Mouse (Mus musculus): ENCODE measurements around the gene Ogn. TPM values are rescaled to one million over a fixed set of nuclear protein-coding genes. Genes with fewer than 3 reads are reported as not detected.
"Not testable (repeated sequence)": the region's sequence is repeated elsewhere in the genome, so short reads cannot be mapped to it uniquely, and the experiment has no call there.

The Ogn gene
- total RNA-seq (2021), result 1 to 10 TPM; 5.9 to 6.5 TPM
- long read RNA-seq, partial matches to known transcripts, result 3 of 3 reads
- long read RNA-seq, other reads (novel, unspliced or antisense), result 0 of 3 reads

DNA sequence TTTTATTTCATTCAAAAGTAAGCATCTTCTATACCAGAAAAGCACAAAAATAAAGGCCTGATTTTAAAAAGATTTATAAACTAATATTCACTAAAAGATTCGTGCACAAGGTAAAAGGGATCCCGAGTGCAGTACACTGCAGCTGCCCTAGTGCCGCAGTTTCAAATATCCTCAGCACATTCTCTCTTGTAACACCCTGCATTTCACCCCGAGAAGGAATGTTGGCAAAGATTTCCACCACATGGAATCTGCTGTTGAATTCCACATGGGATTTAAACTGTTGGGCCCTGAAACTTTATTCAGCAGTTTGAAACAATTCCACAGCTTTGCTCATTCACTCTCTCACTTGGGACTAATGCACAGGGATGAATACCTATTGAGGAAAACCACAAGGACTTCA, at the start of gene Ogn:
TSS of gene Ogn (plus strand) at position 333 of the 400 bp plus-strand sequence.
- DNase-seq (ENCODE audit: low spot score in 2 of 2), result peak in 1 of 2 experiments; percentile 33

DNA sequence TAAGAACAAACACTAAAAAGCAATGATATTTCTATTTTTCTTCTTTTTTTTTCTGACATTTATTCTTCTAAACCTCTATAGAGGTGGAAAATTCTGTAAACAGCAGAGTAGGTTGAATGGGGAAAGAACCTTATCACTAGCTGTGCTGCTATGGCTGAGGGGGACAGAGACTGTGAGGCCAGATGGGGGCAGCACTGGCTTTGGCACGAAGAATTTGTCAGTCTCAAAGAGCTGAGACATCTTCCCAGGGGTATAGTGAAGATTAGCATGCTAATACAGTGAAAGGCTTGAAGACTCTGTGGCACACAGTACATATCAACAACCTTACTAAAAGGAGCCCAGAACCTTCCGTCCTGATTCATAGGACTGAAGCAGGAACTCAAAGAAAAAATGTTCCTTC, 48.7 kb upstream of the Ogn start:
- peak in 1 of 2 experiments; percentile 7 for DNase-seq (ENCODE audit: low spot score in 2 of 2)

DNA sequence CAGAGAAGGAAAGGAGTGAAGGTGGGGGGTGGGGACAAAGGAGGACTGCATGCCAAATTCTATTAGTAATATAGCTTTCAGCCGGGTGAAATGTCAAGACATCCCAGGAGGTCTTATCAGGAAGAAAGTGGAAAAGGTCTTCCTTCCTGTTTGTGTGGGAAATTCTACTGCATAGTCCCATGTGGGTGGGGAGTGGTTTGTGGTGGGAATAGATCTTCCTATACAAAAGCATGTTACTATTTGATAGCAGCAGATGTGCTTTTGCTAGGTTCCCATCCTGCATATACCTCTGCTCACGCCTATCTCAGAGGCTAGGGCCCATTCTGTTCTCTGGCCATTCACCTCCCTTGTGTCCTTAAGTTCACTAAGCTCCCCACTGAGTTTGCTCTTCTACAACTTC, 47.0 kb upstream of the Ogn start:
- no peak for DNase-seq (ENCODE audit: low spot score in 2 of 2)

DNA sequence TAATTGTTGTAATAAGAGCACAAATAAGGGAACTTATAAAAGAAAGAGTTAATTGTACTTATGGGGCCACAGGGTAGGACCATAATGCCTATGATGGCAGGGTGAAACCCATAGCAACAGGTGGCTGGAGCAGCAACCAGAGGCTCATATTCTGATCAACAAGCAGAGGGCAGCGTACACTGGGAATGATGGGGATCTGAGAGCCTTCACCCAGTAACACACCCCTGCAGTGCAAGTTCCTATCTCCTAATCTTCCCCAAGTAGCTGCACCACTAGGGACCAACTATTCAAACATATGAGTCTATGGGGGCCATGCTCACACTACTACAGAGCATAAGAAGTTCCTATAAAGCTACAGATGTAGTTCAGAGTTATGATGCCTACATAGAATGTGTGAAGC, 43.5 kb upstream of the Ogn start:
- no peak for DNase-seq (ENCODE audit: low spot score in 2 of 2)

DNA sequence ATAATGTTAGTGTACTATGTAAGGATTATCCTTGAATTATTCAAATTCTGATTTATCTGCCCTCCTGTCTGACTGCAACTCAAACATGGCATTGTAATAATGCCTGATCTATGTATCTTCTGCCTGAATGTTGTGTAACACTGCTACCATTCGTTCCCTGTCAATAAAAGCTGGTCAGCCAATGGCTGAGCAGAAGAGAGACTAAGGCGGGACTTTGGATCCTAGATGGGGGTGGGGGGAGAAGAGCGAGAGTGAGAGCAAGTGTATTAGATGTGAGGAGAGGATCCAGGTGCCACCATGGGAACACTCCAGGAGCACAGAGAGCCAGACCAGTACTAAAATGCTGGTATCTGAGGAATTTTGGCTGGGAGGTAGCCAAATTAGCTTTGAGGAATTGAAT, 37.5 kb upstream of the Ogn start:
- DNase-seq (ENCODE audit: low spot score in 2 of 2), result no peak

DNA sequence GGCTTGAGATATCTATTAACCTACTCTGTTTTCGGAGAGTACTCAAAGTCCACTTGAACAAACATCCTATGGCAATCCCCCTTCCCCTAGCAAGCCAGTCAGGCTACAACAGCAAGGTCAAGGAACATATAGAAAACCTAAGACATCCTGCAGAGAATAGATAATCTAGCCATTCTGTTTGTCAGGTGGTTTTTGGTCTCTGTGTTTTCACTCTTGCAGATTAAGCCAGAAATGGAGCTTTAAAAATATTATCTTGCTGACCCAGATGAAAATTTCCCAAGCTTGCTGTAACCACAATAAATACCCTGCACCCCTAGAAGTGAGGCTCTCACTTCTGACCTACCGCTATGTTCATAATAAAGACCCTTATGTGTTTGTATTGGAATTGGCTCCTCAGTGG, 36.4 kb upstream of the Ogn start:
- no peak for DNase-seq (ENCODE audit: low spot score in 2 of 2)

DNA sequence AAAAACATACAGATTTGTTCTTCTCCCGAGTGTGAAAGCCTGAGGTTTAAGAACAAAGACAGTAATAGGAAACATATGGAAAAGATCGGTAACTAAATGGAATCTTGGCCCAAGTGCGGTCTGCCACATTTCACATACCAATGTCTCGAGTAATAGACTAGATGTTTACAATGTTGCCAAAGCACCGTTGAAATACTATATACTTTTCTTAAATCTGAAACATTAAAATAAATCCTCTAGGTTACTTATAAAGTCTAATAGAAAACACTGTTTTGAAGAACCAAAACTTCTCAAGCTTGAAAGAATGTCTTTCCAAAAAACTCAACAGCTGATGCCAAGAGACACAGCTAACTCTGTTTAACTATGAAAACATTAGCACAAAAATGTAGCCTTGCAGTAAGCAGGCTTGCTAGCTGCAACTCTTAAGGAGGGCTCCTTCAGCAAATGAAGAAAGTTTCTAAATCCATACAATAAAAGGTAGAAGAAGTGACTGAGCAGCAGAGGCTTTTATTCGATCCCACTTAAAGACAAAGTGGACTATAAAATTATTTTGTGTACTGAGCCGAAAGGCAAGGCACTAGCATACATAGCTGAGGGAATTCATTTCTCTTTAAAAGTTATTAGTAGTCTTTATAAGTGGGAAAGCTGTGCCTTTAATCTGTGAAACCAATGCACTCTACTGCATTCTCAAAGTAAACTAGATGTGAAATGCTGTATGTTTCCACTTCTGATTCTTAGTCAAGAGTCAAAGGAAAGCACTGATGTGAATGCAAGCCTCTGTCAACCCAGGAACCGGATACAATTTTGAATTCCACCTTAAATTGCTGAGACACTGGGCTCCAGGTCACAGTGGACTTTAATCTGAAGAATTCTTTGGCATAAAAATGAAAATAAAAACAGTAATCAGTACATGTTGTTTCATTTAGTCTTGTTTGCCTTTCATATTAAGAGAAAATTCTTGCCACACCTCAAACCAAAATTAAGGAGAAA, 26.0 kb upstream of the Ogn start, which contains the start of gene Omd:
TSS of gene Omd (plus strand) at position 922 of the 990 bp plus-strand sequence.
- DNase-seq (ENCODE audit: low spot score in 2 of 2), result no peak

DNA sequence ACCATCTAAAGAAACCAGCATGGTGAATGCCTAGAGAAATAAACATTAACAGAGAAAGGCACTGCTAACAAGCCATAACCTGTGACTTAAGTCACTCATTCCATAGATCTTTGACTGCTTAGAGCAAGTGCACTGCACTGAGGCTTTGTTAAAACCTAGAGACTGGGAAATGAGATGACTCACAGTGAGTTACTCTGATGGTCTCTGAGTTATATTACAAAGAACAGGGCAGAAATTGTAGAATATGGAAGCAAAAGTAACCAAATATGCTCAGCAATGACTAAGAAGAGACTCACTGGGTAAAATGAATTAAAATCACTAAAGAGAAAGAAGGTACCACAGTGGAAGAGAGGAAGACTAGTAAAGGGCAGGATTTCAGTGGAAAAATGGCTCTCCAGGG, 24.0 kb upstream of the Ogn start:
- DNase-seq (ENCODE audit: low spot score in 2 of 2), result no peak

DNA sequence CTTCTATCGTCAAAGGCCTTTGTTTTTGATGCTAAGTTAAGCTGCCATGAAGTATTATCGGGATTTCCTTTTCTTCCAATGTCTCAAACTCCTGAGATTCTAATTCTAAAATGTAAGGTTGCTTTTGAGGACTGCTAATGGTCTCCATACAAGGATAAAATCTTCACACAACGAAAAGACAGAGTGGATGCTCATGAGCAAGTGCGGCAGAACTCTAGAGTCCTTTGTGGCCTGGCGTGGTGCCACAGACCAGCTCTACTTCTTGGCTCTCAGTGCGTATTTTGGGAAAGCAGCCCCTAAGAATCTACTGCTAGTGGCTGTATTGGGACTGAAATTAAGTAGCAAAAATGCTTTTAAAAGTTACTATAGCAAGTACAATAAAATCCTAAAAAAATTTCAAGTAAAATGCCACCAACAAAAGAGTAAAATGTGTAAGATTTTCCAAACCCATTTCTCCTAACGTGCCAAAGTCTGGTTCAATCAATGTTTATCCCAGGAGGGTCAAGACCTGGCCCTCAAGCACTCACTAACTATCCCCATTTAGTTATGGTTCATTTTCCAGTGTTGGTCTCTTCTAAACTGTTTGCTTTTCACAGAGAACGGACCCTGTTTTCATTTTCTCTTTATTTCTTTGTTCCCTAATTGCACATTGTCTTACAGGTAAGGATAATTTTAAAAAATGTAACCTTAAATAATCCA, 23.4 kb upstream of the Ogn start:
- DNase-seq (ENCODE audit: low spot score in 2 of 2), result no peak

DNA sequence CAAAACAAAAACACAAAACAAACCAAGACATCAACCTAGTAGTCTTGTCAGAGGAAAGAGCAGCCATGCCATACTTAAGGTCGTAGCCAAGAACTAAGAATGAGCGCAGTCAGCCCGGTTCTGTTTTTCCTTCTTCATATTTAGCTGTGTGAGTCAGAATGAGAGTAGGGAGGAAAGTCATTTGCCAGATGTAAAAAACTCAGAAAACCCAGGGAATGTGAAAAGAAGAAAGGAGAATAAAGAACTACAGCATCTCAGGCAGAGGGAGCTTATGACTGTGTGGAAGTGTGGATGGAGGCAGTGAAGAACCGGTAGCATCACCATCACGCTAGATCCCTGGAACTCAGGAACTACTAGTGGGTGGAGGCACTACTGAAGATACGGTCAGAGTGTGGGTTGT, 21.8 kb upstream of the Ogn start:
- DNase-seq (ENCODE audit: low spot score in 2 of 2), result no peak

DNA sequence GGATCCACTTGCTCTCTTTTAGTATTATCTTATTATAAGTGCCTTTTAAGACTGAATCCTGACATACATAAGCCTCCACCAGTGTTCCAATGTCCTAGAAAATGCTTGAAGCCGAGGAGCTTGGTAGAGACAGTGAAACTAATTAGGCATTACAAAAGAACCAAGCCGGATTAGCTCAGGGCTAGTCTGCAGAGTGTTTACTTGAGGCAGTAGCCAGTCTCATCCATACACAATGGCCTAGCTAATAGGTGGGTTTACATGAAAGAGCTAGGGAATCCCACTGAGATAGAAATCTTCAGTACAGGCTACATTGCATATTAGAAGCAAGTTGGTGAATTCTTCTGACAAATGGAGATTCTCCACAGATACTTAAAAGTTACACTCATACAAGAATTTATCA, 5.3 kb upstream of the Ogn start:
- not testable (repeated sequence) for DNase-seq (ENCODE audit: low spot score in 2 of 2)

DNA sequence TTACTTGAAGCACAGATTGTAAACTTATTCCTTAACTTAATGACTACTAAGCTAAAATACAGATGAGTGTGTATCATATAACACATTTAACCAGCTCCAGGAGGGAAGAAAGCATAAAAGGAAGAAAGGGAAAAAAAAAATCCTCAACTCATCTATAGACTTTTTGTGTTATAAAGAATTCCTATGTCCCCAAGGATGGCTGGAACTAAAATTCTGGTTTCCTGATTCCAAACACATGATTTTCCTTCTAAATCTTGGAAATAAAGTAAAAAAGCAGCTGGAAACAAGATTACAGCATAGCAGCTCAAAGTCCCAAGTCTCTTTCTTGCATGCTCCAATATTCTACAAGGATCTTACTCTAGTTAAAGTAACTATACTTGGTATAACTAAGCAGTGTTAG, 4.2 kb upstream of the Ogn start:
- no peak for DNase-seq (ENCODE audit: low spot score in 2 of 2)

DNA sequence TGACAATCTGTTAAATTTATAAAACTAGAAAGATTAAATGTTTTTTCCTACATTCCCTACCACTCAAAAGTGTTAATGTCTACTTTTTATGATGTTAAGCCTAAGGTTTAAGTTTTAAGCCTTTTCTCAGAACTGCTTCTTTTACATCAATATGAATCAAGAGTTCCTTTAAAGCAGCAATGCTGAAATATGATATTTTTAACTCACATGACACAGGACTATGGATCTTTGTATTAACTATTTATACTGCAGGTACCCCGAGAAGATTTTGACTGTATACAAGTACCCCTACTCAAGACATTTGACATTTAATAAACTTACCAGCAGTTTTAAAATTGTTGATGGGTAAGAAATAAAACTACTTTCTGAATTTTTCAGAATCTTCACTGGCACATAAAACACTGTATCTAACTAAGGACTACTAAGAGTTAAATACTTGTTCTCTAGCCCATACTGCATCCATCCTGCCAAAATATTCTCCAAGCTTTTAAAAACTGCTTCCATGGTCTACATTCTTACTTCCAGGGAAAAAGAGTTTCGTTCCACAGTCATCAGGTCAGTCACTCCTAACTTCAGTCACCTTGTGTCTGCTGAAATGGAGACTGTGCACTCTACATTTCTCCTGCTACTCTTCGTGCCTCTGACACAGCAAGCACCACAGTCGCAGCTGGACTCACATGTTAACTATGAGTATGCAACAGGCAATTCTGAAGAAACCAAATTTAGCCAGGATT, 910 bp downstream of the Ogn start:
- DNase-seq (ENCODE audit: low spot score in 2 of 2), result no peak

DNA sequence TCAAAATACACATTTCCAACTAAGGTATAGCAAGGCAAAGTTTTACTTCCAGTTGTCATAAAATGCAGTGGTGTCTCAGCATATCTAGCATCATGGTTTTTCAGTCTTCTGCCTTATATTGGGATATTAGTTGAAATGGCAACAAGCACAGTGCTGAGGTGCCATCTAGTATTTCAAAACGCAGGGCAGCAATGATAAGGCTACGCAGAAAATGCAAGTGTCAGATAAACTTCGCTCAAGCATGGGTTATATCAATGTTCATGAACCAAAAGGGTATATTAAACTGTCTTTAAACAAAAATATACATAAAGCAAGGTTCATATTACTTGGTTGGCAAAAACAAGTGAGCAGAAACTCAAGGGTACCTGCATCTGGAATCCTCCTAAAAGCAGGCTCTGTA, 9.2 kb downstream of the Ogn start:
- no peak for DNase-seq (ENCODE audit: low spot score in 2 of 2)

DNA sequence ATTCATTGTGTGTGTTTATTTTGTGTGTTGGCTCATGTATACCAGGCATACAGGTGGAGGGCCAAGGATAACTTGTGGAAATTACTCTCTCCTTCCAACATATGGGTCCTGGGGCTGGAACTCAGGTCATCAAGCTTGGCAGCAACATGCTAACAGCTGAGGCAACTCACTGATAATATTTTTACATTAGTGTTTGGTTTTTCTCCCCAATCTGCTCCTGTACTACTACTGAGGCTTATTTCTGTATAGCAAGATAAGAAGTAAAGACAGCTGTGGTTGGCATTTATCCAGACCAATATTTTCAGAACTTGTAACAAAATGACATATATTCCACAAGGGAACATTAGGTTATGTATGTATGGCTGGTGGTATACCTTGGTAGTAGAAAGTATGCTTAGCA, 10.5 kb downstream of the Ogn start:
- DNase-seq (ENCODE audit: low spot score in 2 of 2), result no peak

DNA sequence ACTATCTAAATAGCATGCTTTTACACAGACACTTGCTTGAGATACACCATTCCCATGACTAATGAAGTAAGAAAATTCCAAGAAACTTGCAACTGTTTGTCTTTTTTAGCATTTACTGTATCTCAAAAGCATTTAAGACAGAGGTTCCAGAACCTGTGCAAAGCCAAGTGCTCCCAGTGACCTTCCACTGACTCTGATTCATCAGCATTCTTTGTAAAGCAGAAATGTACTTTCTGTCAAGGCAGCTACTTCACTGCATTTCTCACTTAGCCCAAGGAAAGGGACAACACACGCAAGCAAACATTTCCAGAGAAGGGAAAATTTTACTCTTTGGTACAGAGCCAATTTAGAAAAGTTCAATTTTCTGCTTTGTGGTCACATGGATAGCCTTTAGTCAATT, 15.4 kb downstream of the Ogn start:
- DNase-seq (ENCODE audit: low spot score in 2 of 2), result no peak

DNA sequence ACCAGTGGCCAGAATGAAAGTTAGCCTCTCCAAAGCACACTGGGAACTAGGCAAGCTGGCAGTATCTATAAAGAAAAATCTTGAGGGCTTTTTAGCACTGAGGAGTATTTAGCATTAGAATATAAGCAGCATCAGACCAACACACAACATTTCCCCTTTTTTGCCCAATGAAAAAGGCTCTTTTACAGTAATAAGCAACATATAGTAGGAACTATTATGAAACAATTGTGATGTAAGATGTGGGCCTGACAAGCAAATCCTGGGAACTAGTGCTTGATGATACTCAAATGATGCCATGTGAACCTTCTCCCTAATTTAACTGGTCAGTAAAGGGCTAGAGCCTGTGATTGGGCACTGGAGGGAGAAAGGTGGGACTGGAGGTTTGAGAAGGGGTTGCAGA, 20.3 kb downstream of the Ogn start:
- DNase-seq (ENCODE audit: low spot score in 2 of 2), result no peak

DNA sequence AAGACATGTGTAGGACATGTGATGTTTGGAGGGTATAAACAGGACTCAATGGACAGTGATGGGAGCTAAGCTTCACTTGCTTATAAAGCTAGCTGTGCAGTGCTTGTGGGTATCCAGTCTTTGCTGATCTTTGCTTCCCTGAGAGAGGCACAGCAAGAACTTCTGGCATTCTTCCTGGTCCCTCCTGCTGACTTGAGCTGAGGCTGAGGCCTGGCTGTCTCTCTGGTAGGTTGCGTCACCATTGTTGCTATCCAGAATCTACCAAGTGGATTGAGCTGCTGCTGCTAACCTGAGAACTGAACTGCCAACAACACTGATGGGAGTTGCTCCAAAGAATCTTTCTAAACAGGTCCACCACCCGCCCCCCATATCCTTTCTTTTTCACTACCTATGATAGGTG, 21.2 kb downstream of the Ogn start:
- no peak for DNase-seq (ENCODE audit: low spot score in 2 of 2)

DNA sequence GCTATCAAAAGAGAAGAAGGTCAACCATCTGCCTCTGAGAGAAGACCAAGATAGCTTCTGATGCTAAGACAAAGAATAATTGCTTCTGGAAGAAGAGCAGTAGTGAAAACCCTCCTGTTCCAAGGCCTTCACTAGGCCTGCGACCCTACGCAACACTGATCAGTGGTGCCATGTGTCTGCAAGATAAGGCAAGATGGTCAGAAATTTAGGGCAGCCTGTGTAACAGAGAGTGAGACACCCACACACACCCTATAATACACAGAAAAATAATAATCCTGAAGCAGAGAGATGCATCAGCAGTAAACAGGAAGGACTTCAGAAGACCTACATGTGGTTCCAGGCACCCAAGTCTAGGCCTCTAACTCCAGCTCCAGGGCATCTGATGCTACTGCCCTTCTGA, 32.1 kb downstream of the Ogn start:
- no peak for DNase-seq (ENCODE audit: low spot score in 2 of 2)

DNA sequence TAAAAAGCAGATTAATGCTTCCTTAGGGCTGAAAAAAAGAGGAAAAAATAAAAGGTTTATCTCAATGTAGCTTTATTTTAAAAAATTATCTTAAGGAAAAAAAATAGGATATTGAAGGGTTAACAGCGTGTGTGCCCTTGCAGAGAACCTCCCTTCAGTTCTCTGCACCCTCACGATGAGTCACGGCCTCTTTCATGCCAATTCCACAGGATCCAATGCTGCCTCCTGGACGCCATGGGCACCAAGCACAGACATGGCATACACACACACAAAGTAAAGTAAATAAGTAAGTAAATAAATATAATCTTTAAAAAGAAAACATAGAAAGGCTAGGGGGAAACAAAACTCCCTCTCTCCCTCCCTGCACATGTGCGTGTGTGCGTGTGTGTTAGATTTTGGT, 34.8 kb downstream of the Ogn start:
- no peak for DNase-seq (ENCODE audit: low spot score in 2 of 2)

DNA sequence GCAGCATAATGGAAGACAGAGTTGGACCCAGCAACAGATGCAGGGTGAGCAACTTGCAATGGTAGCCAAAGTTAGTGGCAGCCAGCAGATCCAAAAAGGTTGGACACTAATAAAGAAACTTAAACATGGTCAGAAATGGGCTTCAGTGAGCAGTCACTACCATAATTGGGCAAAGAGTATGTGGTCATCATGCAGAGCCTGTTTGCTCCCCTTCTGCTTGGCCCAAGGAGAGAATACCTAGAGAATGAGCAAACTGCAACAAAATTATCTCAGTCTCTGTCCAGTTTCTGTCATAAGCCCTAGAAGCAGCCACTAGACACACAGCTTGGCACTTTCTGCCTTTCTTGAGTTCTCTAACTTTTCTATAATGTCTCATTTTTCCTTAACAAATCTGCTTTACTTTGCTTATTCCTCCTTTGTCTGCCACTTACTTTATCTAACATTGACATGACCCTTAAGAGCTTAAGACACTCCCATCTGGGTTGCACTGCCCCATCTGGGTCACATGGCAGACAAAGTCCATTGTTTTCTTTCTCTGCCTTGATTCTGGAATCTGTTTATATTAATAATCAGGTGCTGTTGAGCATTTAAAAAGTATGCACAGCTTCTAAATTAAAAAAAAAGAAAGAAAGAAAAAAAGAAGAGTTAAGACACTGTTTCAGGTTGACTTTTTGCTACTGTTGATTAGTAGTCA, 36.0 kb downstream of the Ogn start:
- no peak for DNase-seq (ENCODE audit: low spot score in 2 of 2)
